Mouse (Mus musculus): Measurements from ENCODE around the gene St6gal1.
"Not testable (repeated sequence)": the region's sequence is repeated elsewhere in the genome, so short reads cannot be mapped to it uniquely, and the experiment has no call there.

GRCm38 (mm10) chr16:23179436-23179835 is 45.1 kb upstream of the St6gal1 start:
- TF ChIP-seq TAL1, GATA1 (IDR thresholded peaks at IDR 0.05; ENCODE audit: low read length): not testable (repeated sequence)

Data from erythroblast, embryonic 14.5 days (primary cell).